7 mouse cellular contexts compared by ENCODE assay signal in the genomic region with DNA sequence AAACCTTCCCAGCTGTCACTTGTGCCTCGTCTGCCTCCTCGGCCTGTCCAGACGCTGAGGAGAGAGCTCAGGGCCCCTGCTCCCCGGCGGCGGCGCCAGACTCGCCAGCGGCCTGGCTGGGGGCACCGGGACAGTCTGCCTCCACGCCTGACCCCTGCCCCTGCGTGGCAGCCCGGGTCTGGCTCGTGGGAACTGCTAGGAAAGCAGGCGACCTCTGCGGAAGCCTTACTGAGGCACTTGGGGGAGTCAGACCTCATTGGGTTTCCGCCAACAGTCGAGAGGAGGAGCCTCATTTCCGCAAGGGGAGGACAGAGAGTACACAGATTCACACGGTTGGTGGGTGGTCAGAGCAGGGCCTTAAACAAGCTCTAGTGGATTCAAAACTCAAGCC. TPM values are rescaled to one million over a fixed set of nuclear protein-coding genes. Genes with fewer than 3 reads are reported as not detected.
DNase-seq lines count a peak whose midpoint lies in the region; ATAC-seq and TF ChIP-seq lines count a peak whose summit lies in the region.

No protein-coding gene starts in this region.

- no peak for TF ChIP-seq POLR2A in testis, adult 2 months (IDR thresholded peaks at IDR 0.05; ENCODE audit: control insufficient read depth, low read depth, low read length)

- peak overlapping the region; percentile 46 for H3K4me2 ChIP-seq in forebrain, embryonic 11.5 days (ENCODE audit: low read depth, low read length, severe bottlenecking)
- peak overlapping the region; percentile 72 for H3K4me2 ChIP-seq in intestine, embryonic 15.5 days (replicated peaks)
- H3K4me2 ChIP-seq in midbrain, embryonic 13.5 days (replicated peaks): peak overlapping the region; percentile 55

- WGBS in forebrain, embryonic 11.5 days: 1% methylated on average over 20 of the region's 20 CpGs
- 3% methylated on average over 20 of the region's 20 CpGs for WGBS in intestine, embryonic 15.5 days
- WGBS in midbrain, embryonic 13.5 days: under 1% methylated on average over 20 of the region's 20 CpGs

- no peak for TF ChIP-seq CTCF in testis, adult 2 months (IDR thresholded peaks at IDR 0.05; ENCODE audit: control insufficient read depth, insufficient read depth, insufficient replicate concordance, low read depth, low read length)

- no peaks in the 10 kb centered on the region for H3K9me3 ChIP-seq in forebrain, embryonic 11.5 days (ENCODE audit: control insufficient read depth, low read length)
- H3K9me3 ChIP-seq in intestine, embryonic 15.5 days: no peaks in the 10 kb centered on the region
- H3K9me3 ChIP-seq in midbrain, embryonic 13.5 days: no peaks in the 10 kb centered on the region

- peaks cover 6% of the 10 kb centered on the region; the same call in 1 of the 2 replicates for H3K4me1 ChIP-seq in testis, adult 2 months (ENCODE audit: control insufficient read depth, insufficient read depth, low read length)
- H3K4me1 ChIP-seq in forebrain, embryonic 11.5 days (replicated peaks; ENCODE audit: control insufficient read depth, insufficient read depth, low read length): peaks cover 34% of the 10 kb centered on the region
- H3K4me1 ChIP-seq in intestine, embryonic 15.5 days (replicated peaks): peaks cover 19% of the 10 kb centered on the region
- peaks cover 35% of the 10 kb centered on the region for H3K4me1 ChIP-seq in midbrain, embryonic 13.5 days (replicated peaks)

- H3K27ac ChIP-seq in testis, adult 2 months (ENCODE audit: control insufficient read depth, insufficient read depth, low read depth, low read length): no peak overlapping the region
- peak overlapping the region; percentile 98 for H3K27ac ChIP-seq in forebrain, embryonic 11.5 days (ENCODE audit: low read depth, low read length)
- peak overlapping the region; percentile 24; the same call in 1 of the 2 replicates for H3K27ac ChIP-seq in intestine, embryonic 15.5 days
- peak overlapping the region; percentile 91 for H3K27ac ChIP-seq in midbrain, embryonic 13.5 days

- H3K27me3 ChIP-seq in testis, adult 2 months (ENCODE audit: control insufficient read depth, insufficient read depth, low read length): no peaks in the 10 kb centered on the region
- no peaks in the 10 kb centered on the region for H3K27me3 ChIP-seq in forebrain, embryonic 11.5 days (ENCODE audit: control insufficient read depth, insufficient read depth, low read length)
- peaks cover 44% of the 10 kb centered on the region for H3K27me3 ChIP-seq in intestine, embryonic 15.5 days (replicated peaks)
- peaks cover 54% of the 10 kb centered on the region for H3K27me3 ChIP-seq in midbrain, embryonic 13.5 days

- H3K9ac ChIP-seq in forebrain, embryonic 11.5 days (ENCODE audit: low read length): peak overlapping the region; percentile 56; the same call in 1 of the 2 replicates
- H3K9ac ChIP-seq in intestine, embryonic 15.5 days: peak overlapping the region; percentile 37
- H3K9ac ChIP-seq in midbrain, embryonic 13.5 days (replicated peaks): peak overlapping the region; percentile 53; the same call in 1 of the 2 replicates

- ATAC-seq in forebrain, embryonic 11.5 days (replicated peaks; ENCODE audit: low FRiP score): peak; percentile 74
- ATAC-seq in intestine, embryonic 15.5 days: peak; percentile 68
- peak; percentile 57 for ATAC-seq in midbrain, embryonic 13.5 days

- H3K36me3 ChIP-seq in testis, adult 2 months (ENCODE audit: control insufficient read depth, insufficient read depth, low read length): no peaks in the 10 kb centered on the region
- no peaks in the 10 kb centered on the region for H3K36me3 ChIP-seq in forebrain, embryonic 11.5 days (ENCODE audit: control insufficient read depth, insufficient read depth, low read length)
- H3K36me3 ChIP-seq in intestine, embryonic 15.5 days: no peaks in the 10 kb centered on the region
- H3K36me3 ChIP-seq in midbrain, embryonic 13.5 days: no peaks in the 10 kb centered on the region

- DNase-seq in testis, postnatal 10 days (ENCODE audit: low spot score): no peak
- DNase-seq in forebrain, embryonic 11.5 days (ENCODE audit: low spot score): peak; percentile 82
- DNase-seq in urinary bladder, adult 18-20 months (ENCODE audit: low spot score in 2 of 2): no peak
- DNase-seq in urinary bladder, postnatal 4 days (ENCODE audit: low spot score in 2 of 2): no peak

- peak overlapping the region; percentile 39 for H3K4me3 ChIP-seq in testis, adult 2 months (ENCODE audit: control insufficient read depth, low read depth, low read length)
- peak overlapping the region; percentile 22 for H3K4me3 ChIP-seq in forebrain, embryonic 11.5 days (ENCODE audit: low read depth, low read length)
- H3K4me3 ChIP-seq in intestine, embryonic 15.5 days (replicated peaks): peak overlapping the region; percentile 30
- peak overlapping the region; percentile 28 for H3K4me3 ChIP-seq in midbrain, embryonic 13.5 days (replicated peaks)

RNA-seq across cellular contexts. Expression of a gene that starts 38.6 kb away (rescaled TPM):
- polyA plus RNA-seq in testis, adult 2 months (2012; rRNA removed): 43.5 and 44.2 TPM in 2 replicates
- 5.5 and 6.8 TPM in 2 replicates for polyA plus RNA-seq in forebrain, embryonic 11.5 days (2014; fragmentation: Nextera tagmentation; extraction: Ambion mirVana)
- polyA plus RNA-seq in intestine, embryonic 15.5 days (2015; fragmentation: Nextera tagmentation; extraction: Ambion mirVana): 0.34 TPM in 1 of 2 replicates, not detected in the other
- 2.1 and 2.5 TPM in 2 replicates for polyA plus RNA-seq in midbrain, embryonic 13.5 days (2015; fragmentation: Nextera tagmentation; extraction: Ambion mirVana)
